Mouse (Mus musculus) C2C12 (cell line): ENCODE measurements around the gene Zfp239.

Experiments
- CTCF ChIP-seq: IDR thresholded peaks from one replicate; pipeline ENCODE4 v1.5.1; 2011; ENCODE audit not compliant: control insufficient read depth, insufficient read depth, insufficient read length
- USF1 ChIP-seq: IDR thresholded peaks from one replicate; pipeline ENCODE4 v1.6.1; 2011; ENCODE audit warnings: low read depth, mild to moderate bottlenecking, control low read depth, moderate library complexity

DNA sequence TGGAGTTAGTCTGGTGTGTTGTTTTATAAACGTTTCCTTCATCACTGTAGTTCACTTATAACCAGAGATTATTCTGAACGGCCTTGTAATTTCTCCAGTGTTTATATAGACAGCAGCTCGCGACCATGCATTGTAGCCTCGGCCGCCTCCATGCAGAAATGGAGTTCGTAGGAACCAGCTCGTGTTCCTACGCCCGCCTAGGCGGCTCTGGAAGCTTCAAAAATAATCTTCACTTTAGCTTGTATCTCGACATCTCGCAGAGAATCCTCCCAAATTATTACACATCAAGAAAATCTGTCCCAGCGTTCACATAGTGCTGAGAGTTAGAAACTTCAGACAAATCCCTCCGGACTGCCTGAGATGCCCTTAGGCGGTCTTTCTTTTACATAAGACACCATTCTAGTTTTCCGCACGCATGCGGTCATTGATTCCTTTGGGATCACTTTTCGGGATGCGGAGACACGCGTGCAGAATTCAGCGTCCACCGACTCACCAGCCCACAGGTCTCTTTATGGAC, 44.2 kb downstream of the Zfp239 start:
- TF ChIP-seq CTCF (no peak), USF1 (no peak)
